Mouse (Mus musculus) MEL (cell line): ENCODE measurements at regions not wholly inside any gene's neighbourhood (a gene's known extent, or its start where the extent isn't known, plus 50 kb on each side); places are given as distances from the start of the nearest gene placed in this dataset.

Experiments
- DNase-seq: peaks from one replicate; pipeline ENCODE4 v3.0.0; 2011; ENCODE audit warnings: low read depth, low spot score
- H3K27ac ChIP-seq: 2 replicates; pipeline ENCODE4 v1.5.1; 2012; ENCODE audit warnings: low read depth, mild to moderate bottlenecking, control low read depth, low read length, moderate library complexity; ENCODE audit not compliant: control insufficient read depth
- H3K27me3 ChIP-seq, 2 experiments: fragments of 150-350 bp in 1 of 2; sonication (generic) in 1 of 2; 2 replicates each; pipeline ENCODE4 v1.6.1; 2012; ENCODE audit warnings: low read length in 2 of 2, mild to moderate bottlenecking in 2 of 2, improper control_type of control experiment in 1 of 2, moderate library complexity in 1 of 2; ENCODE audit not compliant: insufficient read depth in 2 of 2, control insufficient read depth in 1 of 2
- H3K36me3 ChIP-seq, 2 experiments: 2 replicates each; pipeline ENCODE4 v1.6.1; 2012 to 2014; ENCODE audit warnings: low read length in 2 of 2, improper control_type of control experiment in 1 of 2, inconsistent platforms in 1 of 2, mild to moderate bottlenecking in 1 of 2; ENCODE audit not compliant: insufficient read depth in 2 of 2, control insufficient read depth in 1 of 2
- H3K4me1 ChIP-seq, 2 experiments: fragments of 150-350 bp in 1 of 2; sonication (generic) in 1 of 2; 2 replicates each; pipeline ENCODE4 v1.6.1; 2012; ENCODE audit warnings: low read length in 2 of 2, improper control_type of control experiment in 1 of 2, mild to moderate bottlenecking in 1 of 2; ENCODE audit not compliant: insufficient read depth in 2 of 2, control insufficient read depth in 1 of 2
- H3K4me3 ChIP-seq, 2 experiments: fragments of 150-350 bp in 1 of 2; sonication (generic) in 1 of 2; 2 replicates each; pipeline ENCODE4 v1.5.1; 2012; ENCODE audit warnings: low read depth in 2 of 2, low read length in 2 of 2, mild to moderate bottlenecking in 2 of 2, moderate library complexity in 2 of 2, control low read depth in 1 of 2, improper control_type of control experiment in 1 of 2; ENCODE audit not compliant: control insufficient read depth in 1 of 2, insufficient read depth in 1 of 2
- H3K79me2 ChIP-seq: 2 replicates; pipeline ENCODE4 v1.6.1; 2012; ENCODE audit warnings: mild to moderate bottlenecking, low read length, moderate library complexity; ENCODE audit not compliant: control insufficient read depth, poor library complexity, insufficient read depth
- H3K9ac ChIP-seq: 2 replicates; pipeline ENCODE4 v1.6.1; 2012; ENCODE audit warnings: low read depth, mild to moderate bottlenecking, control low read depth, low read length, moderate library complexity; ENCODE audit not compliant: control insufficient read depth, poor library complexity, severe bottlenecking
- H3K9me3 ChIP-seq: fragments of 150-350 bp; sonication (generic); replicated peaks from 2 replicates; pipeline ENCODE4 v1.6.1; 2012; ENCODE audit warnings: mild to moderate bottlenecking, low read length, improper control_type of control experiment, moderate library complexity; ENCODE audit not compliant: insufficient read depth
- CHD2 ChIP-seq: IDR thresholded peaks from 2 replicates; pipeline ENCODE4 v1.6.1; 2011; ENCODE audit warnings: low read length, improper control_type of control experiment
- CTCF ChIP-seq, 3 experiments: IDR thresholded peaks in 2 of 3; conservative IDR thresholded peaks in 1 of 3; 2 replicates each; pipeline ENCODE4 v1.5.1; 2011 to 2012; ENCODE audit warnings: low read length in 3 of 3, low read depth in 2 of 3, mild to moderate bottlenecking in 2 of 3, improper control_type of control experiment in 1 of 3, inconsistent platforms in 1 of 3, mixed read lengths in 1 of 3, moderate library complexity in 1 of 3; ENCODE audit not compliant: control insufficient read depth in 1 of 3, insufficient read depth in 1 of 3, poor library complexity in 1 of 3, severe bottlenecking in 1 of 3
- GABPA ChIP-seq: IDR thresholded peaks from 2 replicates; pipeline ENCODE4 v1.6.1; 2012; ENCODE audit warnings: low read depth, mild to moderate bottlenecking, inconsistent platforms, low read length, improper control_type of control experiment, moderate library complexity
- KAT2A ChIP-seq: conservative IDR thresholded peaks from 2 replicates; pipeline ENCODE4 v1.6.1; 2012; ENCODE audit warnings: low read depth, low read length, improper control_type of control experiment, inconsistent platforms
- MAX ChIP-seq: IDR thresholded peaks from 2 replicates; pipeline ENCODE4 v1.6.1; 2011; ENCODE audit warnings: low read length, improper control_type of control experiment
- MAZ ChIP-seq: IDR thresholded peaks from 2 replicates; pipeline ENCODE4 v1.6.1; 2012; ENCODE audit warnings: low read depth, mild to moderate bottlenecking, inconsistent platforms, low read length, improper control_type of control experiment
- MXI1 ChIP-seq: IDR thresholded peaks from 2 replicates; pipeline ENCODE4 v1.6.1; 2011; ENCODE audit warnings: mild to moderate bottlenecking, low read depth, low read length, improper control_type of control experiment
- MYC ChIP-seq: IDR thresholded peaks from 2 replicates; pipeline ENCODE4 v1.6.1; 2011; ENCODE audit warnings: low read depth, mild to moderate bottlenecking, low read length, improper control_type of control experiment, moderate library complexity
- NRF1 ChIP-seq: IDR thresholded peaks from 2 replicates; pipeline ENCODE4 v1.6.1; 2014; ENCODE audit warnings: low read depth, mild to moderate bottlenecking, inconsistent platforms, low read length, improper control_type of control experiment, moderate library complexity; ENCODE audit not compliant: poor library complexity, insufficient read depth, severe bottlenecking
- RAD21 ChIP-seq: IDR thresholded peaks from 2 replicates; pipeline ENCODE4 v1.6.1; 2011; ENCODE audit warnings: mild to moderate bottlenecking, low read depth, low read length, improper control_type of control experiment
- SMC3 ChIP-seq: IDR thresholded peaks from 2 replicates; pipeline ENCODE4 v1.6.1; 2011; ENCODE audit warnings: low read depth, low read length, improper control_type of control experiment
- TAL1 ChIP-seq: IDR thresholded peaks from 2 replicates; pipeline ENCODE4 v1.6.1; 2012; ENCODE audit warnings: mild to moderate bottlenecking, inconsistent platforms, low read length, moderate library complexity, mixed read lengths
- TBP ChIP-seq: IDR thresholded peaks from 2 replicates; pipeline ENCODE4 v1.8.0; 2011; ENCODE audit warnings: low read depth, low read length, improper control_type of control experiment
- TCF12 ChIP-seq: IDR thresholded peaks from 2 replicates; pipeline ENCODE4 v1.6.1; 2014; ENCODE audit warnings: low read depth, mild to moderate bottlenecking, inconsistent platforms, low read length, improper control_type of control experiment, moderate library complexity
- USF1 ChIP-seq: IDR thresholded peaks from 2 replicates; pipeline ENCODE4 v1.6.1; 2014; ENCODE audit warnings: low read depth, mild to moderate bottlenecking, inconsistent platforms, low read length, improper control_type of control experiment, moderate library complexity
- ZC3H11A ChIP-seq: IDR thresholded peaks from 2 replicates; pipeline ENCODE4 v1.6.1; 2012; ENCODE audit warnings: low read depth, mild to moderate bottlenecking, inconsistent platforms, low read length, improper control_type of control experiment
- ZMIZ1 ChIP-seq: IDR thresholded peaks from 2 replicates; pipeline ENCODE4 v1.6.1; 2012; ENCODE audit warnings: low read depth, mild to moderate bottlenecking, inconsistent platforms, low read length, improper control_type of control experiment, moderate library complexity
- ZNF384 ChIP-seq: IDR thresholded peaks from 2 replicates; pipeline ENCODE4 v1.6.1; 2012; ENCODE audit warnings: low read depth, mild to moderate bottlenecking, inconsistent platforms, low read length, improper control_type of control experiment

- Histone ChIP-seq H3K27me3 (no peaks in the 10 kb centered on the region), H3K36me3 (peaks cover 0 to 2% of the 10 kb centered on the region in 2 experiments; a peak in 1 of 4 replicates), H3K9me3 (no peaks in the 10 kb centered on the region), H3K4me3 (no peak overlapping the region), H3K27ac (no peak overlapping the region), H3K9ac (no peak overlapping the region), H3K79me2 (no peaks in the 10 kb centered on the region), H3K4me1 (peaks cover 2 to 3% of the 10 kb centered on the region in 2 experiments)
- no peak for TF ChIP-seq ZNF384
- TF ChIP-seq ZC3H11A: no peak
- TF ChIP-seq TBP: no peak
- TF ChIP-seq MYC: no peak
- no peak for TF ChIP-seq TCF12
- no peak for TF ChIP-seq MAZ
- TF ChIP-seq TAL1: no peak
- TF ChIP-seq ZMIZ1: no peak
- TF ChIP-seq NRF1: no peak
- no peak for TF ChIP-seq USF1
- TF ChIP-seq MXI1: no peak
- TF ChIP-seq CTCF (IDR thresholded peaks at IDR 0.05 in 2 of 3, conservative IDR thresholded peaks at IDR 0.05 in 1 of 3; ENCODE audit: control insufficient read depth in 1 of 3, insufficient read depth in 1 of 3, low read depth in 2 of 3, low read length in 3 of 3, poor library complexity in 1 of 3, severe bottlenecking in 1 of 3): no peak
- no peak for TF ChIP-seq RAD21
- no peak for TF ChIP-seq GABPA
- TF ChIP-seq KAT2A: no peak
- no peak for TF ChIP-seq MAX
- no peak for TF ChIP-seq SMC3
- no peak for TF ChIP-seq CHD2
- no peak for DNase-seq
These were observed 1202.3 kb downstream of the Cdh8 start for GRCm38 (mm10) chr8:98214019-98214418.
